9 mouse cellular contexts compared by ENCODE assay signal in the genomic region with DNA sequence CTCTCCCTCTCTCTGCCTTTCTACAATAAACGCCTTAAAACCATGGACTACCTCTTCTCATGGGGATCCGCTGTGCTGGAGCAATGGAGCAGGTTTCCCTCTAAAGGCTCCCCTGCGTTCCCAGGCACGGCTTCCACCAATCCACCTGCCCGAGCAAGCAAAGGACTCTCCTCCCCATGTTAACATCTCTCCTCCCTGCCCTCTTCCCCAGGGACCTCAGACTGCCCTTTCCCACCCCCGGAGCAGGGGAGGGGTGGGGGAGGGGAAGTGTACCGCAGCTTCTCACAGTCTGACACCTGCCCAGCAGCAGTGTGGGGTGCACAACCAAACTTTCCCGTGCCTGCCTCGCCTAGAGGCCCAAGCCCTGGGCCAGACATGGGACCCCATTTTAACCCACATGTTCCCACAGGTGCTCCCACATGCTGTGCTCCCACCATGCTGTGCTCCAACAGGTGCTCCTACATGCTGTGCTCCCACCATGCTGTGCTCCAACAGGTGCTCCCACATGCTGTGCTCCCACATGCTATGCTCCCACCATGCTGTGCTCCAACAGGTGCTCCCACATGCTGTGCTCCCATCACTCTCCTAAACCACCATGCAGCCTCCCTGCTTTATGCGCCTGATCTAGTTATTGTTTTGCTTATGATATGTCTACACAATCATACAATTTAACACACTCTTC. TPM values are rescaled to one million over a fixed set of nuclear protein-coding genes. Genes with fewer than 3 reads are reported as not detected.
DNase-seq lines count a peak whose midpoint lies in the region; ATAC-seq lines count a peak whose summit lies in the region.
"Had no signal": no experiment of that assay in that cellular context is flagged by ENCODE, and none has a peak within 500 bp of the region (broad histone marks: within the 10 kb centered on the region; RNA-seq: fewer than 3 reads in every experiment).

No protein-coding gene starts in this region.

- no peaks in the 10 kb centered on the region for H3K9me3 ChIP-seq in neural tube, embryonic 11.5 days (ENCODE audit: control insufficient read depth, low read length)
- H3K9me3 ChIP-seq in hindbrain, embryonic 15.5 days = no peaks in the 10 kb centered on the region
- no peaks in the 10 kb centered on the region for H3K9me3 ChIP-seq in neural tube, embryonic 13.5 days
- H3K9me3 ChIP-seq: megakaryocyte, embryonic 14.5 days had no signal

- DNase-seq in cerebellum, adult 11-12 months = peak; percentile 33
- DNase-seq in cerebellum, postnatal 14 days = no peak
- no peak for DNase-seq in neural tube, embryonic 11.5 days (ENCODE audit: low spot score)
- no peak for DNase-seq in neural tube, embryonic 10.5 days (ENCODE audit: extremely low spot score, low spot score)
- no peak for DNase-seq in cerebellum, adult 11 months

- H3K4me2 ChIP-seq in neural tube, embryonic 11.5 days (ENCODE audit: low read depth) = peak overlapping the region; percentile 15
- H3K4me2 ChIP-seq in hindbrain, embryonic 15.5 days = peak overlapping the region; percentile 23
- peak overlapping the region; percentile 35 for H3K4me2 ChIP-seq in neural tube, embryonic 13.5 days

- peaks cover 23% of the 10 kb centered on the region for H3K4me1 ChIP-seq in neural tube, embryonic 11.5 days (ENCODE audit: control insufficient read depth, insufficient read depth, low read length)
- peaks cover 46% of the 10 kb centered on the region for H3K4me1 ChIP-seq in hindbrain, embryonic 15.5 days (replicated peaks)
- peaks cover 58% of the 10 kb centered on the region for H3K4me1 ChIP-seq in neural tube, embryonic 13.5 days (replicated peaks)

- no peaks in the 10 kb centered on the region for H3K27me3 ChIP-seq in neural tube, embryonic 11.5 days (ENCODE audit: control insufficient read depth, insufficient read depth, low read length)
- no peaks in the 10 kb centered on the region for H3K27me3 ChIP-seq in hindbrain, embryonic 15.5 days
- no peaks in the 10 kb centered on the region for H3K27me3 ChIP-seq in neural tube, embryonic 13.5 days

- peak; percentile 39 for ATAC-seq in neural tube, embryonic 11.5 days (ENCODE audit: insufficient read depth, low FRiP score, low TSS enrichment)
- ATAC-seq in hindbrain, embryonic 15.5 days (ENCODE audit: low FRiP score, low read depth) = peak; percentile 35; the same call in 1 of the 2 replicates
- peak; percentile 40 for ATAC-seq in neural tube, embryonic 13.5 days (ENCODE audit: low read depth)
- no peak for ATAC-seq in inflammation-experienced regulatory T-cells, adult 6 months

- no peak overlapping the region for H3K27ac ChIP-seq in neural tube, embryonic 11.5 days (ENCODE audit: low read depth, low read length)
- H3K27ac ChIP-seq in hindbrain, embryonic 15.5 days (replicated peaks) = peak overlapping the region; percentile 27
- H3K27ac ChIP-seq in neural tube, embryonic 13.5 days (replicated peaks) = peak overlapping the region; percentile 42

- no peaks in the 10 kb centered on the region for H3K36me3 ChIP-seq in neural tube, embryonic 11.5 days (ENCODE audit: control insufficient read depth, insufficient read depth, low read length)
- no peaks in the 10 kb centered on the region for H3K36me3 ChIP-seq in hindbrain, embryonic 15.5 days
- no peaks in the 10 kb centered on the region for H3K36me3 ChIP-seq in neural tube, embryonic 13.5 days

- 24% methylated on average over 10 of the region's 10 CpGs for WGBS in neural tube, embryonic 11.5 days
- WGBS in hindbrain, embryonic 15.5 days = 13% methylated on average over 10 of the region's 10 CpGs
- 17% methylated on average over 10 of the region's 10 CpGs for WGBS in neural tube, embryonic 13.5 days

- no peak overlapping the region for H3K4me3 ChIP-seq in neural tube, embryonic 11.5 days (ENCODE audit: low read depth, low read length)
- H3K4me3 ChIP-seq in hindbrain, embryonic 15.5 days = no peak overlapping the region
- H3K4me3 ChIP-seq in neural tube, embryonic 13.5 days = no peak overlapping the region
- H3K4me3 ChIP-seq: megakaryocyte, embryonic 14.5 days had no signal

- no peak overlapping the region for H3K9ac ChIP-seq in neural tube, embryonic 11.5 days (ENCODE audit: low read length)
- no peak overlapping the region for H3K9ac ChIP-seq in hindbrain, embryonic 15.5 days
- H3K9ac ChIP-seq in neural tube, embryonic 13.5 days = 0 out of 2 replicates have a peak overlapping the region, but pooled peaks have one; percentile 32

RNA-seq across cellular contexts. Expression of a gene that starts 57.2 kb away (rescaled TPM):
- polyA plus RNA-seq in neural tube, embryonic 11.5 days (2014; fragmentation: Nextera tagmentation; extraction: Ambion mirVana) = 27.5 and 28.9 TPM in 2 replicates
- polyA plus RNA-seq in hindbrain, embryonic 15.5 days (2015; fragmentation: Nextera tagmentation; extraction: Ambion mirVana) = 87.6 and 94.3 TPM in 2 replicates
- polyA plus RNA-seq in neural tube, embryonic 13.5 days (2015; fragmentation: Nextera tagmentation; extraction: Ambion mirVana) = 69.4 and 72.2 TPM in 2 replicates
- polyA plus RNA-seq in inflammation-experienced regulatory T-cells, adult 6 months (2017; shearing (Covaris generic)) = 1 to 10 TPM; 1.4 to 1.9 (median 1.5) TPM
